Mouse (Mus musculus) midbrain, postnatal 0 days (tissue): ENCODE measurements around the gene Phldb2. TPM values are rescaled to one million over a fixed set of nuclear protein-coding genes. Genes with fewer than 3 reads are reported as not detected.

Experiments used
- ATAC-seq: fragments of 200-750 bp; cut with Nextera tagmentation; 2 replicates; pipeline ENCODE4 v1.8.0; 2017; ENCODE audit warnings: moderate number of reproducible peaks, mild to moderate bottlenecking, moderate TSS enrichment, moderate library complexity; ENCODE audit not compliant: low FRiP score
- DNase-seq: peaks from one replicate; pipeline ENCODE4 v3.0.0-alpha.2; 2015; ENCODE audit warnings: low spot score
- H3K27ac ChIP-seq: fragments of 300-500 bp; sonication (generic); 2 replicates; pipeline ENCODE4 v1.5.1; 2014; ENCODE audit warnings: low read depth, mild to moderate bottlenecking, low read length, mixed read lengths
- H3K27me3 ChIP-seq: fragments of 300-500 bp; sonication (generic); 2 replicates; pipeline ENCODE4 v1.6.1; 2014; ENCODE audit warnings: low read length, control low read depth, mixed read lengths; ENCODE audit not compliant: insufficient read depth
- H3K36me3 ChIP-seq: fragments of 300-500 bp; sonication (generic); 2 replicates; pipeline ENCODE4 v1.6.1; 2014; ENCODE audit warnings: low read length, control low read depth, mixed read lengths; ENCODE audit not compliant: insufficient read depth
- H3K4me1 ChIP-seq: fragments of 300-500 bp; sonication (generic); 2 replicates; pipeline ENCODE4 v1.6.1; 2014; ENCODE audit warnings: mild to moderate bottlenecking, control low read depth, antibody characterized with exemption, low read length, mixed read lengths; ENCODE audit not compliant: insufficient read depth
- H3K4me2 ChIP-seq: fragments of 300-500 bp; sonication (generic); 2 replicates; pipeline ENCODE4 v1.6.1; 2014; ENCODE audit warnings: low read depth, mild to moderate bottlenecking, low read length, mixed read lengths; ENCODE audit not compliant: poor library complexity, severe bottlenecking
- H3K4me3 ChIP-seq: fragments of 300-500 bp; sonication (generic); 2 replicates; pipeline ENCODE4 v1.5.1; 2014; ENCODE audit warnings: low read depth, mild to moderate bottlenecking, low read length, moderate library complexity
- H3K9ac ChIP-seq: fragments of 300-500 bp; sonication (generic); replicated peaks from 2 replicates; pipeline ENCODE4 v1.6.1; 2014; ENCODE audit warnings: mild to moderate bottlenecking, low read length, moderate library complexity, mixed read lengths; ENCODE audit not compliant: poor library complexity, severe bottlenecking
- H3K9me3 ChIP-seq: fragments of 300-500 bp; sonication (generic); 2 replicates; pipeline ENCODE4 v1.6.1; 2016; ENCODE audit warnings: low read length, control low read depth
- CTCF ChIP-seq: IDR thresholded peaks from 2 replicates; pipeline ENCODE4 v1.5.1; 2016; ENCODE audit warnings: antibody characterized with exemption, mild to moderate bottlenecking
- WGBS: fragments of 180-500 bp; shearing (Covaris S2); extraction: QIAGEN DNeasy Blood & Tissue Kit; methylation state at CpG from one replicate; pipeline ENCODE4 v1.1.7; 2014; 5-methylcytosine and 5-hydroxymethylcytosine counted together
- polyA plus RNA-seq: library from polyadenylated mRNA; unstranded; fragments of >200 nt; fragmentation: Nextera tagmentation; extraction: Ambion mirVana; gene quantifications from 2 replicates; pipeline ENCODE4 v1.2.1, GENCODE M21; 2015
- total RNA-seq: library from RNA; depleted of rRNA; stranded (reverse); fragments of >200 nt; gene quantifications from 2 replicates; pipeline ENCODE4 v1.2.3, GENCODE M21; 2014; rRNA removed

The Phldb2 gene
- total and polyA plus RNA-seq, 2 experiments from 2014 or later, result 4.2 to 4.5 TPM

- ATAC-seq (peak; percentile 19; the same call in 1 of the 2 replicates), DNase-seq (peak; percentile 26)
- peaks cover 11% of the 10 kb centered on the region for H3K36me3 ChIP-seq
These were observed 242.1 kb downstream of the Phldb2 start for GRCm38 (mm10) chr16:45711263-45711662.

GRCm38 (mm10) chr16:45699301-45699700, 254.1 kb downstream of the Phldb2 start:
- no peak for TF ChIP-seq CTCF
- no peaks in the 10 kb centered on the region for H3K36me3 ChIP-seq
- ATAC-seq, result no peak

More at GRCm38 (mm10) chr16:45711263-45711662, 242.1 kb downstream of the Phldb2 start:
- no peak overlapping the region for H3K4me3 ChIP-seq
- H3K27me3 ChIP-seq, result no peaks in the 10 kb centered on the region
- no peak overlapping the region for H3K4me2 ChIP-seq
- no peaks in the 10 kb centered on the region for H3K9me3 ChIP-seq
- no peaks in the 10 kb centered on the region for H3K4me1 ChIP-seq
- no peak overlapping the region for H3K9ac ChIP-seq
- WGBS, result 69% methylated on average over 7 of the region's 7 CpGs
- TF ChIP-seq CTCF, result peak; percentile 69
- no peak overlapping the region for H3K27ac ChIP-seq

GRCm38 (mm10) chr16:45697996-45698395, 255.4 kb downstream of the Phldb2 start:
- no peak for TF ChIP-seq CTCF
- DNase-seq, result peak; percentile 70

More at GRCm38 (mm10) chr16:45699301-45699700, 254.1 kb downstream of the Phldb2 start:
- H3K4me2 ChIP-seq, result no peak overlapping the region
- no peaks in the 10 kb centered on the region for H3K27me3 ChIP-seq
- no peak overlapping the region for H3K9ac ChIP-seq
- no peak for DNase-seq
- no peaks in the 10 kb centered on the region for H3K4me1 ChIP-seq
- H3K27ac ChIP-seq, result no peak overlapping the region
- H3K9me3 ChIP-seq, result no peaks in the 10 kb centered on the region
- 77% methylated on average over 5 of the region's 5 CpGs for WGBS
- H3K4me3 ChIP-seq, result no peak overlapping the region

More at GRCm38 (mm10) chr16:45697996-45698395, 255.4 kb downstream of the Phldb2 start:
- Histone ChIP-seq H3K36me3 (no peaks in the 10 kb centered on the region), H3K27ac (no peak overlapping the region), H3K4me1 (no peaks in the 10 kb centered on the region), H3K4me2 (no peak overlapping the region), H3K4me3 (no peak overlapping the region), H3K27me3 (no peaks in the 10 kb centered on the region), H3K9ac (no peak overlapping the region), H3K9me3 (no peaks in the 10 kb centered on the region)
- peak; percentile 80 for ATAC-seq
- WGBS, result 55% methylated on average over 6 of the region's 6 CpGs

Other genes with a start within 250 kb of the Phldb2 start
- gene Tagln3, start 229.0 kb downstream of the Phldb2 start, total RNA-seq, result 141 TPM in 2 replicates
- 221 and 222 TPM in 2 replicates for gene Tagln3, start 229.0 kb downstream of the Phldb2 start, polyA plus RNA-seq
- 21.5 and 24.2 TPM in 2 replicates for gene Abhd10, start 210.6 kb downstream of the Phldb2 start, total RNA-seq
- 34.2 and 38.5 TPM in 2 replicates for gene Abhd10, start 210.6 kb downstream of the Phldb2 start, polyA plus RNA-seq
- 40.5 and 41.5 TPM in 2 replicates for gene Plcxd2, start 56.6 kb upstream of the Phldb2 start, total RNA-seq
- gene Plcxd2, start 56.6 kb upstream of the Phldb2 start, polyA plus RNA-seq, result 12.9 and 13.3 TPM in 2 replicates
- not detected in 2 replicates for gene Cd96, start 166.7 kb upstream of the Phldb2 start, total RNA-seq
- gene Cd96, start 166.7 kb upstream of the Phldb2 start, polyA plus RNA-seq, result 0.11 and 0.17 TPM in 2 replicates
- gene Gm4737, start 201.5 kb upstream of the Phldb2 start, total RNA-seq, result 4.7 and 4.8 TPM in 2 replicates
- 0.52 and 2.8 TPM in 2 replicates for gene Gm4737, start 201.5 kb upstream of the Phldb2 start, polyA plus RNA-seq